Mouse (Mus musculus) retina, embryonic 14.5 days (tissue): ENCODE measurements around the gene Hyal2.

Experiments used
- DNase-seq: peaks from one replicate; pipeline ENCODE4 v3.0.0-alpha.2; 2015; ENCODE audit warnings: low spot score

Gene Hyal2

GRCm38 (mm10) chr9:107590058-107590772 lies 22.5 kb downstream of the Hyal2 start:
- no peak for DNase-seq

GRCm38 (mm10) chr9:107590773-107591060 lies 23.0 kb downstream of the Hyal2 start:
- DNase-seq = no peak

DNA sequence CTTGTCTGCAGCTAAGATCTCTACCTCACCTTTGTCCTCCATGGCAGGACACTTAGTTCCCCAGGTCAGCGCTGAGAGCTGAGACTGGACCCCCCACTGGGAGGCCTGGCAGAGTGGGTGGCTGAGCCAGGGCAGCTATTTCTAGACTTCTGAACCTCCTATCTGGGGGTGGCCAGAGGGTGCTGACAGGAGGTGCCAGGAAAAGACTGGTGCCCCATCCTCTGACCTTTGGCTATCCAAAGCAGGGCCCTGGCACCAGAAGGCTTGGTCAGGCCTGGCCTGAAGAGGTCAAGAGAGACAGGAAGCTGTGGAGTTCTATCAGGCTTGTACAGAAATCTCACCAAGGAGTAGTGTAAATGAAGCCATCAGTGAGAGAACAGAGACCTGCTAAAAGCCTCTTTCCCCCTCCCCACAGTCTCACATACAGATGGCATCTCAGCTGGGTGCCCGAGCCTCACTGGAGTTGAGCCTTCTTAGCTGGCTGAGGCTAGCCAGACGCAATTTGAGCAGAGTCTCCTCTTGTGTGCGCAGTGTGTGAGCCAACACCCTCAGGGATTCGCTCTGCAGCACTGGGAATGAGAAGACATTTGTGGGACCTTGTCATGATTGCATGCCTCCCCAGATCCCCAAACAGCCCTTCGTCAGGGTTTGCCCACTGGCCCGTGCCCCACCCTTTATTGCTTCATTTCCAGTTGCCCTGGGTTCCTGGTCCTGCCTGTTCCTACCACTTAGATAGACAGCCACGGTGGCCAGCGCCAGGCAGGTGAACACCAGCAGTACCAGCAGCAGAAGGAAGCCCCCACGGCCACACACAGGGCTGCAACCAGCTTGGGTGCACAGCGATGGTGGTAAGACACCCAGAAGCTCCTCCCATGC lies 25.6 kb downstream of the Hyal2 start:
- no peak for DNase-seq

DNA sequence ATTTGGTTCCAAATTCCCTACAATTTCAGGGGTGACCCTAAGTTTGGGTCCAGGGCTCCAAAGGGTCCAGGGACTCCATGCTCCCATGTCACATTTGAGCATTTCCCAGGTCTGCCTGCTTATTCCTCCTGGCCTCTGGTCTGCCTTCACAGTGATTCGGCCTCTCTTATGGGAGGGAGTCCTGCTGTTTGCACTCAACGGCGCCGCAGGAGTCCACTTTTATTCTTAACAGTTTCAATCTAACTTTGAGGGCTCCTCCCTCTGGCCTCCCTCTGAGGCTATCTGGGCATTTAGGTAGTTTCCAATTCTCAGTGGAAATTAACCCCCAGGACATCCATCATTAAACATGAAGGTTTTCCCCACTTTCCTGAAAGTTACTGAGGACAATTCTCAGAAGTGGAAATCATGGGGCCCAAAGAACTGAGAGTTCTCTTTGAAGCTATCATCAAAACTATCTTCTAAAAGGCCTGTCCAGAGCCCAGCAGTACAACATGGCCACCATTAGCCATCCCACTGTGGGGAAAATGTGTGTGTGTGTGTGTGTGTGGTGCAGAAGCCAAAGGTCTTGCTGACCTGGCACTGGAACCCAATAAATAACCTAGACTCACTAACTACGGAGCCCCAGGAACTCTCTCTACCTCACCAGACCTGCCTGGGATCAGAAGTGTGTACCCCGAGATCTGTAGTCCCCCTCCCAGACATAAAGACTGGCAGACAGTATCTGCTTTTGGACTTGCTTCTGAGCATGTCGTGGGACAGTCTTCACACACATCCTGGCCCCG lies 26.7 kb downstream of the Hyal2 start:
- no peak for DNase-seq

DNA sequence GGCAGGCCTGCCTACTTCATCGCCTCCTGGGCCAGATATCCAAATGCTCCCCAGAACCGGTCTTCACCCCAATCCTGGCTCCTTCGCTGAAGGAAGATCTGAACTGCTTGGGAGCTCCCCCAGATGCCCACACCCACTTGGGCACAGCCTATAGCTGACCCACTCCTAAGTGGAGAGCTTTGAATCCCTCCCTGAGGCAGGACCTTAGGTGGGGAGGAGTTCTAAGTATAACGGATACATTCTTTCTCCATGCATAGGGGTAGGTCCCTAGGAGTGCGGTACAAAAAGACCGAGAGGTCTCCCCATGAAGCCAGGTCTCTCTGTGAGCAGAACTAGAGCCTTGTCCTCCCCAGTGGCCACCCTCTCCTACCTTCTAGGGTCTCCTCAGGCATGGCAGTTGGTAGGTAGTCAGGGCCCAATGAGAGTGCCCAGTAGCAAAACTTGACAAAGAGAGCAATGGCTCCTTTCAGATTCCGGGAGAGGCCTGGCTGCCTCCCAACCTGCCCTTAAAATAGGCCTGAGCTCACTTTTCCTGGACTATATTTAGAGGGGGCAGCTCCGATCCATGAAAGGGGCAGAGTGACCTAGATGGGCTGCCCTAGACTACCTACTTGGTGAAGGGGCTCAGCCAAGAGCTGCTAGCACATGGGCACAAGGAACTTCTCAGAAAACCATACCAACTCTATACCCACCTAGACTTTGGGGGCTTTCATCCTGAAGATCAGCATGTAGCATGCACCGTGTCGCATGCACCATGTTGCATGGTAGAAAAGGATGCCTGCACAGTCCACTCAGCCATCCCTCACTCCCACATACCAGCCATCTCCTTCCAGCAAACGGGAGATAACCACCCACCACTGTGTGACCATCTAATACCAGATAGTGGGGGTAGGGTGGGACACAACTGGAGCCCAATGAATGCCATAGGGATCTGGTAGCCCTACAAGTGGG lies 29.1 kb downstream of the Hyal2 start:
- DNase-seq = no peak

DNA sequence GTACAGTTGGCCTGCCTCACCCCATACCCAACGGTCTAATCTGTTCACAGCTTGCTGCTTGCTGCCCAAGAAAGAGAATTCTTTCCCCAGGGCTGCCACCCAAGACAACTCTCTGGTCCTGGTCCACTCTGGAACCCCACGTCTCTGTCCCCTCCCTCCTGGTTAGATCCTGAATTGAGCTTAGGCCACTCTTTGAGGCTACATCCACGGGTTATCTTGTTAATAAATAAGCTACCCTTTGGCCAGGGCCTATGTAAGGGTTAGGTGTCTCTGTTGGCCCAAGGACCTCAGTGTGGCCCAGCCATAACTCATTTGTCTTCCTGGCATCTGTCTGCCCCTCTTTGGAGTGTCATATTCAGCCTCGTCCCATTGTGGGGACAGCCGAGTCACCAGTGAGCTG lies 30.6 kb downstream of the Hyal2 start:
- DNase-seq = no peak

DNA sequence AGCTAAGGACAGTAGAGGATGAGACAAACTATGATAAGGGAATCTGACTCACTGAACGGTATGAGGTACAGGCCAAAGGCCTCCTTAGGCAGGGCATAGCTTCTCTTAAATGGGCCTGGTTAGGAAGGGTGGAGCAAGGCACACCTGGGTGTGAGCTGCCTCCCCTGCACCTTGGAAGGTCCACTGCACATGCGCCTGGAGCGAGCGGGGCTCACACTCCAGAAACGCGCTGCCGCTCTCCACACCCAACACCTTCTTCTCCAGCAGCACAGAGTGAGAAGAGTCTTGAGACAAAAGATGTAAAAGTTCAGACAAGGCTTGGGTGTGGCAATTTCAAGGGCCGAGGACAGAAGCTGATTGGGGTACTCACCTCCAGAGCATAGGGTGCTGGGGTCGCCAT lies 31.7 kb downstream of the Hyal2 start:
- no peak for DNase-seq

- peak; percentile 43 for DNase-seq
Measured at GRCm38 (mm10) chr9:107599842-107600241, 32.1 kb downstream of the Hyal2 start.

DNA sequence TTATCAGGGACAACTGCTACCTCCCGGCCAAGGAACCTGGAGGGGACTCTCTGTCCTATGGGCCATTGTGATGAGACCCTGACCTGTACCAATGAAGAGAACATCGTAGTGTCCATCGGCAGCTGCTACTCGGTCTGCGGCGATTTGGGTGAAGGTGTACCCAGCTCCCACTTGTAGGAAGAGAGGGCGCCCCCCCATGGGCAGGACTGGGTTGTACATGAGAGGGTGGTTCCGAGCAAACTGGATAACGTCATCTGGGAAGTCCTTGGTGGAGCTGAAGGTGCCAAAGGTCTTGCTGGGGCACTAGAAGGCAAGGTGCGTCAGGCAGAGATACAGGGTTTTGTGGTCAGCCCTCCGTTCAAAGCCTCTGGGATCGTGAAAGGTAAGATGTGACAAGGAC lies 33.0 kb downstream of the Hyal2 start:
- DNase-seq = no peak

- DNase-seq = no peak
Measured at GRCm38 (mm10) chr9:107601275-107601674, 33.5 kb downstream of the Hyal2 start.

- peak; percentile 97 for DNase-seq
Measured at GRCm38 (mm10) chr9:107602068-107602648, 34.4 kb downstream of the Hyal2 start.

DNA sequence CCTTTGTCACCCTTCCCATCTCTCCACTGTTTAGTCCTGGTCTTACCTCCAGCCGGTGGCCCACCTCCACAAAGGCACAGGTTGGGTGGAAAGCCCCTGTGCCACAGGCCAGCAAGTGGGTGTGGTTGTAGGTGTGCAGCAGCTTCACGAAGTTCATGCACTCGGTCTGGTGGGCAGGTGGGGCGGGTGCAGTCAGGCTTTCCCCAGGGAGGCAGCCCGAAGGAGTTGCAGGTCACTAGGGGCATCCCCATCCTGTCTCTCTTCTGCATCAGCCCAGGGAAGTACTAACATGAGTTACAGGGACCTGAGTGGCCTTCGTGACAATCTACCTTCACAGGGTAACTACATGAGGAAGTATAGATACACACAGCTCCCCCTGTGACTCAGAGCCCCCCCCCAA lies 35.5 kb downstream of the Hyal2 start:
- no peak for DNase-seq

DNA sequence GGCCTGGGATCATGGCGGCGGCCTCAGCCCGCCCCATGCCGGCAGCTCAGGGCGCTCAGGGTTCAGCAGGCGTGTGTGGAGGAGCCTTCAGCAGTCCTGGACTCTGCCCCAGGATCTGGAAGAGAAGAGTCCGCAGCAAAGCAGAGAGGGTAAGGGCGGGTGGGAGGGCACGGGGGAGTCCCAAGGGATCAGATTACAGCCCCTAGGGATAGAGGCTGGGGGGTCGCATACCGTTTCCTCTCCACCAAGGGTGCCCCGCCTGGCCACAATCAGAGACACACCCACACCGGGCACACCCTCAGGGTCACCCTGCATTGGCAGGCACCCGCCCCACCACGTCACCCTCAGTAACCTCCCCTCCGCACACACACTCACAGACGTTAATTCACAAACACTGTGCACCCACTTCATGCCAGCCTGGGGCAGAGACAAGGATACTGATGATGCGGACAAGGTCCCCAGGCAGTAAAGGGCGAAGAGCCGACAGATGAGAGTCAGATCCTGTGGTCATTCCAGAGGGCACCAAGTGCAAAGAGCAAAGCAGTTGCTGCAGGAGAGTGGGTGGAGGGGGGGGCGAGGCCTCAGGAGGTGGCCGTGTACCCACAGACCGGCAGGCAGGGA lies 37.4 kb downstream of the Hyal2 start:
- no peak for DNase-seq

- no peak for DNase-seq
Measured at GRCm38 (mm10) chr9:107606591-107606990, 38.8 kb downstream of the Hyal2 start.

DNA sequence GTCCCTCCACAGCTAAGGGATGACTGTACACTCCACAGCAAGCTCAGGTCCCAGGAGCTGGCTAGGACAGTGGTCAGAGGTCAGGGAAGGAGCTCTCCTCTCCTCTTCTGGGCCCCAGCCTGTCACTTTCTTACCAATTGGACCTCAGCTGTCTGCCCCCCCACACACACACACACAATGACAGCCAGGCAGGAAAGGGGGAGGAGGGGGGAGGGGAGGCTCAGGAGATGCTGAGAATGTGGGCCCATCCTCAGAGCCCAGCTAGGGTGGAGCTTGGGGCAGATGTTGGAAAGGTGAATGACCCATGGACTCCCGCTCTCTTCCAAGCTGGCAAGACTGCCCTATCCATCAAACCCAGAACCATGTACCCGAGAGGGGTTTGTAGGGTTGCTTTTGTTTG lies 39.3 kb downstream of the Hyal2 start:
- no peak for DNase-seq

DNA sequence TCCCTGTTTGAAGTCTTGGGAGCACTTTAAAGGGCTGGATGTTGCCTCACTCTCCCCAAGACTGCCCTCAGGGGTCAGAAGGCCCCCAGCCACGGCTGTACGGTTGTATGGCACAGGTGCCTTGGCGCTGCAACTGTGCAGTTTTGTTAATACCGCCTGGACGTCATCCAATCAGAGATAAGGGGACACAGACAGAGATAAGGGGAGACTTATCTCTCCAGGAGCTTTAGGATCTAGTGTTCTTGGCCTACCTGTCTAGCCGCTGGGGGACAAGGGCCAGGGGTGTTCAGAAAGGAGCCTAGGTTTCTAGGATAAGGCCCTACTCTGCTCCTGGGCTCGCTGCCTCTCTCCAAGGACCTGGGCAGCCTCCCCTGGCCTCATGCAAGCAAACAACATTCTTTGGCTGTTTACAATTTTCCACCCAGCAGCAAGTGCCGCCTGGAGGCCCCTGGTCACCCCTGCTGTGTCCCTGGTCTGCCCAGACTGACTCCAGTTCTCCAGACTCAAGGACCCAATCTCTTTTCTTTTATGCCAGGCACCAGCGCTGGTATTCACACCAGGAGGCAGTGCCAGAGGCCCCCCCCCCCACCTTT lies 40.0 kb downstream of the Hyal2 start:
- DNase-seq = no peak

DNA sequence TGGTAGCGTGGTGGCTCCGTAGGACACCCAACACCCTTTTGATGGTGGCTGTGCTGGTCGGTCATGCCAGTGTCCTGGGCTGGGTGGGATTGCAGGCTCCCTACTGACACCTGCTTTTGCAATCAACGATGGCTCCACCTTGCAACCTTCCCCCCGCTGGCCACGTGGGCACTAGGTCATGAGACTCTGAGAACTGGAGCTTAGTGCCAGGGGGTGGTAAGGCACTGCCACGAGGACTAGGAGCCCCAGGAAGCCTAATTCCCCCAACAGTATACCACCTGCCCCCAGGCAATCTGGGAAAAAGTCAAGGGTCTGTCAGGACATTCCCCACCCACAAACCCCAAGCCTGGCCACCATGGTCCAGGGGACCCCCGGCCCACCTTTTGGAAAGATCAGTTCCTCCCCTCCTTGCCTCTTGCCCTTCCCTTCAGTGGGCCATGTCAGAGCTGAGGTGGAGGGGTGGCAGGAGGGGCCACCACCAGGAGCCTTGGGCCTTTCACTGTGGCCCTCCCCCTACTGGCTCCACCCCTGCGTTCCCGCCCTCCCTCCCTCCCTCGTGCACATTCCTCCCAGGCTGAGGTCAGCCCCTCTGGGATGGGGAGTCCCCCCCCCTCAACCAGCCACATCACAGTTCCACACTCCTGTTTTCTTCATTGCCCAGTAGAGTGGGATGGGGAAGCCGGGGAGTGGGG lies 41.1 kb downstream of the Hyal2 start, which contains the start of gene Sema3b:
TSS of gene Sema3b (minus strand) at position 489 of the 692 bp plus-strand sequence.
- no peak for DNase-seq

DNA sequence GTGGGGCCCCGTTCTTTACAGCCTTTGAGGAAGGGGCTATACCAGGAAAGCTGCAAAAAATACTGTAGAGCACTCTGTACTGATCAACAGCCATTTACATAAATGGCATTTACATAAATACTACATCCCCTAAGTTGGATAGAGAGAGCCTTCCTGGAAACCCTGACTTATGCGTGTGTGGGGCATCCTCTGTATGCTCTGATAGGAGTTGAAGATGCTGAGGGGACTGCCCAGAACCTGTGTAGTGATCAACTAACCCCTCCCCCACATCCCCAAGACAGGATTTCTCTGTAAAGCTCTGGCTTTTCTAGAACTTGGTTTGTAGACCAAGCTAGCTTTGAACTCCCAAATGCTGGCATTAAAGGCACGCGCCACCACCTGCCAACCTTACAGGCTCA lies 41.7 kb downstream of the Hyal2 start:
- no peak for DNase-seq

- no peak for DNase-seq
Measured at GRCm38 (mm10) chr9:107611456-107612190, 43.9 kb downstream of the Hyal2 start.
